Mouse (Mus musculus): ENCODE results near the gene Cxcl10.

The Cxcl10 gene

DNA sequence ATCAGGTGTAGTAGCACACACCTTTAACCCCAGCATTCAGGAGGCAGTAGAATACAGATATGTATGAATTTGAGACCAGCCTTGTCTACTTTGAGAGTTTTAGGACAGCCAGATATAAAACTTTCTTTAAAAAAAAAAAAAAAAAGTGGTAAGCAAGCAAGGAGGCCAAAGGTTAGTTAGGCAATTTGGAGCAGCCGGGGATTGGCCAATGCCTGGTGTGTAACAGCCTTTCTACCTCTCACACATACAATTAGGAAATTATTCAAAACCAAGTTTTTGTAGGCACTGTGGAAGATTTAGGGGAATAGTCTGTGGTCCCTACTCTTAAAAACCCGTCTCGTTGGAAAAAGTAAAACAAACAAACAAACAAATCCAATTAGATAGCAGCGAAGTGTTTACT, 26.1 kb downstream of the Cxcl10 start:
- in situ Hi-C loops (cut with MboI; ENCODE audit: low sequenced_read_pairs), result no loop called here

DNA sequence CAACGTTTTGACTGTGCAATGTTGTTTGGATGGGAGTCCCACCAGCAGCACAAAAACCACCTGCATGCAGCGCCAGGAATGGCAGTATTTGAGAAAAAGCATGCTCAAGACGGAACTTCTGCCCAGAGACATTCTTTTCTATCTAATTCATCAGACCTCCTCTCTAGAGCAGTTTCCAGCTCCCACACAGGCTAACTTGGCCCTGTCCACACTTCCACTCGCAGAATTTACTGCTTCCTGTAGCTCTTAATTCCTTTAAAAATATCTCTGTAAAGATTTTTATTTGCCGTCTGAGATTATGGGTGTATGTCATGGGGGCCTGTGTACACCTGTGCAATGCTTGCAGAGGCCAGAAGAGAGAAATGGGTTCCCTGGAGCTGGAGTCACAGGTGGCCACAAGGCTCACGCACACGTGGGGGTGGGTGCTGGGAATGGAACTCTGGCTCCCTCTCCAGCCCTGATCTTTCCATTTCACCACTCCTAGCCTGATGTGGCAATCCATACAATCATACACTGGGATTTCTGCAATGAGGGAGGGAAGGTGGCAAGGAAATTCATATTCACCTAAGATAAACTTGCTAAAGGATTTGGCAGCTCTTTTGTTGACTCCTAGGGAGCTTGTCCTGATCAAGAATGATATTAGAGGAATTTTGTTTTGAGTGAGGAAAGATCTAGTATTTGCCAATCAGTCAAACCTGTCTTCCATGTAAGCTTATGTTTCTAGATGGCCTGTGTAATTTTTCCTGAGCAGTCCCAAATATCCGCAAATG, 26.9 kb downstream of the Cxcl10 start:
- in situ Hi-C loops (cut with MboI; ENCODE audit: low sequenced_read_pairs), result no loop called here

DNA sequence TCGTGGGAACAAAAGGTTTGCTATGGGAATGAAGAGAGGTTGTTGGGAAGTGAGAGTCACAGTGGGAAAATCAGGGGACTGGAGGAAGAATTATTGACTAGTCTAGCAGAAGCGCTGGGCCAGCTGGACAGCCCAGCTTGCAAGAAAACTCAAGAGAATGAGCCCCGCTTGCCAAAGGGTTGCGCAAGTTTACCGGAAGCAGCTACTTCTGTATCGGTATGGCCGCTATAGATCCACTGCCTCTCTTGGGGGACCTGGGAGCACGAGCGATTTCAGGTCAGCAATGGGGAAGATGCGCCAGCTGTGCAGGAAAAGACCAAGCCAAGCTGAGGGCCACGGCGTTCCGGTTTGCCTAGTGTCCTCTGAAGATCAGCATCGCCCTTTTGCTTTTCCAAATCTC, 30.1 kb downstream of the Cxcl10 start:
- in situ Hi-C loops (cut with MboI; ENCODE audit: low sequenced_read_pairs), result loop anchor here (5.0 kb wide), 1 partner anchor 64 kb away; no protein-coding TSS in a partner anchor

DNA sequence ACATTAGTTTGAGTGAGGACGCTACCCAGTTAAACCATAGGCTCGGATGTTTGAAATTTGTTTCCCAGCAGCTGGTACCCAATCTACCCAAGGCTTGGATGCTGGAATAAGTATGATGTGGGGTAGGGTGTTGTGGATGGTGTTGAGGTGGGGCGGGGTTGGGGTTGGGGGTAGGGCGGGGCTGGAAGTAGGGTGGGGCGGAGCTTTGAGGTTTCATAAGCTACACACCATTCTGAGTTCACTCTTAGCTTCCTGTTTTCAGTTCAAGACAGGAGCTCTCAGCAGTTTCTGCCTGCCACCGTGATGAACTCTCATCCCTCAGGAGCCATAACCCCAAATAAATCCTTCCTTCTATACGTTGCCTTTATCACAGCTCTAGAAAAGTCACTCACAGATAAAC, 30.6 kb downstream of the Cxcl10 start:
- in situ Hi-C loops (cut with MboI; ENCODE audit: low sequenced_read_pairs), result loop anchor here (5.0 kb wide), 1 partner anchor 64 kb away; no protein-coding TSS in a partner anchor

DNA sequence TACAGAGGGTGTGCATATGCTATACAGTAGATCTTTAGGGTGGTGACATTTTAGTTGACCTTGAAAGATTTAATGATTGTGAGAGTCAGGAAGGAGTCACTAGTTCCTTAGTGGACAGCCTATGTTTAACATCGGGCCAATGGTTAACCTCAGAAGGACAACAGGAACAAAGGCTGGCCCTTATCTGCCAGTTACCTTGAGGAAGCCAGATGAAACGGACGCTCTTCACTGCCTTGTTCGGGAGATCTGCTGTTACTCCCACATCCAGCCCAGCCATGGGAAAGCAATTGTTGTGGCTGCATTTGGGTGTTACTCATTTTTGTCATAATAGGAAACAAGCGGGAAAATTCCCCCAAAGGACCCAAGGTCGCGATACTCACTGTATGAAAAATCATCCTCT, 34.9 kb downstream of the Cxcl10 start:
- in situ Hi-C loops (cut with MboI; ENCODE audit: low sequenced_read_pairs), result no loop called here

DNA sequence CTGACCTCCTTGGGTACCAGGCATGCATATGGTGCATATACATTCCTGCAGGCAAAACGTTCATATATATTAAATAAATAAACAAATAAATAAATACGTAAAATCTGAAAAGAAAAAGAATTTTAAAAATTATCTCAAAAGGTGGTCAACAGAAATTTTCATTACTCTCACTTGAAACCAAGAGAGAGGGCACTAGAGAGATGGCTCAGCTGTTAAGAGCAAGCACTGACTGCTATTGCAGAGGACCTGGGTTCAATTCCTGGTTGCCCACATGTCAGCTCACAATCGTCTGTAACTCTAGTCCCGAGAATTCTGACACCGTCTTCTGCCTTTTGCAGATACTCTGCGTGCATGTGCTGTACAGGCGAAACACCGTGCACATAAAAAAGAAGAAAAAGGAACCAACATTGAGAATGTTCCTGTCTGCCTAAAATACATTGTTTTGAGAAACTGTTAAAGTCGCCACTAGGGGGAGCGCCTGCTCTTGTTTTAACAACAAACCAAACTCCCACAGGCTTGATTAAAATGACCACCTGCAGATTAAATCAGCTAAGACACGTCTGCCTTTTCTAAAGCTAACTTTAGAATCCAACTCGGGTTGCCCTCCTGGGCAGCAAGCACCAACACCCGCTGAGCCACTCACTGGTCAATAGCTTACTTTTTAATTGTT, 36.5 kb downstream of the Cxcl10 start:
- in situ Hi-C loops (cut with MboI; ENCODE audit: low sequenced_read_pairs), result no loop called here

DNA sequence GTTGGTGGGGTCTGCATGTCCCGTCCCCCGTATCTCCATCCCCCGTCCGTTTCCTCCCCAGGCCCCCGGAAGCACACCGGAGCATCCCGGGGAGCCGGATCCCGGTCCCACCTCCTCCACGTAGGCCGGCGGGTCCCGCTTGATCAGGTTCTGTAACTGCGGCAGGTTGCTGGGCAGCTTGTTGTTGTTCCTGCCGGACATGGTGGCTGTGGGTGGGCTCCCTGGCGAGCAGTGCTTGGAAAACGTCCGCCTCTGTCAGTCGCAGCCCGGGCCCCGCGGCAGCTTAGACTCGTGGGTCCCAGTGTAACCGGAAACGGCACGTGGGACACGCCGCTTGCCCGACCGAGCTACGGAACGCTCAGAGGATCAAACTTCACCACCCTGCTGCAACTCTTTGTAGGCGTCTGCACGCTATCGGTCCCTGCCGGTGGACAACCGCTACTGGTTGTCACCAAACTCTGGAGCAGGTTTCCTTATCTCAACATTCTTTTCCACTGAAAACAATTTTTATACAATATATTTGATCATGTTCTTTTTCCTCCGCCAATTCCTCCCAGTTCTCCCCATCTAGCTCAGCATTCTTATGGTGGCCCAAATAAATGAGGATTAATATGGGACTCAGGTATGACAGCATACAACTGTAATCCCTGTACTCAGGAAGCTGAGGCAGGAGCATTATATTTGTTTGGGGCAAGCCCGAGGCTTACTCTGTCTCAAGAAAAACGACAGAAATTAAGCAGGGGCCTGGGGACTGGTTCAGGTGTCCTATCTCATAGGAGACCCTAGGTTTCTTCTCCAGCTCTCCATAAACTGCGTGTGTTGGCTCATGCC, 38.8 kb downstream of the Cxcl10 start, which contains the start of gene Sdad1:
Gene Sdad1 (minus strand): TSS at position 799 of the 831 bp plus-strand sequence.
- in situ Hi-C loops (cut with MboI; ENCODE audit: low sequenced_read_pairs), result no loop called here

DNA sequence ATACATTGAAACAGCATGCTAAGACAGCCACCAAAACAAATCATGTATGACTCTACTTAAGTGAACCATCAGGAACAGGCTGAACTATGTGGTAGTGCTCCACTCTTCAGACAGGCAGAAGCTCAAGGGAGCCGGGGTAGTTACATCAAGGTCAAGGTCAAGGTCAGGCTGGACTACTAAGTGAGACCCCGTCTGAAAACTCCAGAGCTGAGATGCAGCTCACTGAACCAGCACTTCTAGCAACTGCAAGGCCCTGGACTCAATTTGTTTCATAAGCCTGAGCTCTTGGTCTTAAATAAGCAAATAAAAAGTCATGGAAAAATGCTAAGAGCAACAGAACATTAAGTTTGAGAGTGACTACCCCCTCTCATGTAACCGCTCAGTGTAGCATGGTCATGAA, 44.4 kb downstream of the Cxcl10 start:
- in situ Hi-C loops (cut with MboI; ENCODE audit: low sequenced_read_pairs), result no loop called here

DNA sequence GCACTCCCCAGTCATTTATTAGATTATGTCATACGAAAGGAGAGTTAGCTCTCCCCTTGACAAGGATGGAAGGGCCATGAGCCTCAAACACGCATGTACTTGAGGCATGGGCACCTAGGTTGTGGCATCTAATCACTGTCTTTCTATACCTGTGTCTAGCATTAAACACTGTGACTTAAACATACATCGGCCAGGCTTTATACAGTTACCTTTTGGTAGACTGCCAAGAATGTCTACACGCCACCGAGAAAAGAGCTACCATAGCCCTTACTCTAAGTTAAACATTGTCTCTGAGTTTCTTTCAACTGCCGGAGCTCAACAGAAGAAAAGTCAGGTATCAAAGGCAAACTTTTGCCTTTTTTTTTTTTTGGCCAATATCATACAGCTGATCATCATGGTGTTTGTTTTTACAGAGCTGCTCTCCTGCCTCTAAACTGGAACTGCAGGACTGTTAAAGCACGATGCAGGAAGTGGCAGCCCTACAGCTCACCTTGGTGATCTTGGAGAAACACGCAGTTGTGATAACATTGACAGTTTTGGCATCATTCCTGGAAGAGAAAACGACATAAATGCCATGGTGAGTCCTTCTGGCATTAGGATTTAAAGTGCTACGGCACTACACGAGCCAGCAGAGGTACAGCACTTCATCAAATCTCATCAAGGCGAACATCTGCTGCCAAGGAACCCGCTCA, 46.4 kb downstream of the Cxcl10 start:
- in situ Hi-C loops (cut with MboI; ENCODE audit: low sequenced_read_pairs), result no loop called here

All from CH12F3 (cell line).